8 mouse cellular contexts compared by ENCODE assay signal in genomic region chr4:139598950-139599518, GRCm38 (mm10). TPM values are rescaled to one million over a fixed set of nuclear protein-coding genes. Genes with fewer than 3 reads are reported as not detected.
DNase-seq lines count a peak whose midpoint lies in the region; ATAC-seq and TF ChIP-seq lines count a peak whose summit lies in the region.

No protein-coding gene starts in this region.

- peaks cover 34% of the 10 kb centered on the region for H3K4me1 ChIP-seq in forebrain, embryonic 15.5 days
- H3K4me1 ChIP-seq in lung, postnatal 0 days (ENCODE audit: insufficient read depth, low read depth, low read length): peaks cover 34% of the 10 kb centered on the region

- peak overlapping the region; percentile 25 for H3K4me2 ChIP-seq in forebrain, embryonic 15.5 days (replicated peaks)
- H3K4me2 ChIP-seq in lung, postnatal 0 days (replicated peaks; ENCODE audit: low read depth, low read length): peak overlapping the region; percentile 43

- H3K4me3 ChIP-seq in forebrain, embryonic 15.5 days: no peak overlapping the region
- no peak overlapping the region for H3K4me3 ChIP-seq in lung, postnatal 0 days (ENCODE audit: low read depth, low read length)

- H3K27me3 ChIP-seq in forebrain, embryonic 15.5 days: no peaks in the 10 kb centered on the region
- no peaks in the 10 kb centered on the region for H3K27me3 ChIP-seq in lung, postnatal 0 days (replicated peaks; ENCODE audit: insufficient read depth, low read length)

- peak; percentile 54 for TF ChIP-seq CTCF in lung, postnatal 0 days (IDR thresholded peaks at IDR 0.05)

- WGBS in forebrain, embryonic 15.5 days: 5% methylated on average over 12 of the region's 12 CpGs
- WGBS in lung, postnatal 0 days: 0% methylated on average over 12 of the region's 12 CpGs

- DNase-seq in CD4-positive helper T cell, adult 2 months (ENCODE audit: low read depth, low spot score): peak; percentile 87
- peak; percentile 97 for DNase-seq in adrenal gland, postnatal 14 days
- peak; percentile 93 to 95 for DNase-seq in heart, postnatal 10 days
- DNase-seq in kidney, postnatal 25 days: peak; percentile 95 to 98
- DNase-seq in lung, postnatal 0 days (ENCODE audit: low spot score): peak; percentile 98
- DNase-seq in ovary, postnatal 36 days (ENCODE audit: low spot score): peak; percentile 69
- DNase-seq in thymus, postnatal 36 days: peak; percentile 68 to 77

- 0 out of 2 replicates have a peak, but pooled peaks have one; percentile 31 for ATAC-seq in forebrain, embryonic 15.5 days (replicated peaks)
- peak; percentile 91 for ATAC-seq in lung, postnatal 0 days

- no peaks in the 10 kb centered on the region for H3K36me3 ChIP-seq in forebrain, embryonic 15.5 days
- H3K36me3 ChIP-seq in lung, postnatal 0 days (ENCODE audit: insufficient read depth, low read length): no peaks in the 10 kb centered on the region

- no peaks in the 10 kb centered on the region for H3K9me3 ChIP-seq in forebrain, embryonic 15.5 days
- no peaks in the 10 kb centered on the region for H3K9me3 ChIP-seq in lung, postnatal 0 days (ENCODE audit: low read length)

- TF ChIP-seq EP300 in lung, postnatal 0 days (IDR thresholded peaks at IDR 0.05): peak; percentile 75; the same call in 1 of the 2 replicates

- peak overlapping the region; percentile 61 for H3K27ac ChIP-seq in forebrain, embryonic 15.5 days (replicated peaks)
- peak overlapping the region; percentile 83 for H3K27ac ChIP-seq in lung, postnatal 0 days (ENCODE audit: low read length)

- peak overlapping the region; percentile 5 for H3K9ac ChIP-seq in forebrain, embryonic 15.5 days (replicated peaks)
- H3K9ac ChIP-seq in lung, postnatal 0 days (replicated peaks; ENCODE audit: low read depth): 0 out of 2 replicates have a peak overlapping the region, but pooled peaks have one; percentile 0

- intact Hi-C loops in heart, postnatal 10 days (cut with DNase I): loop anchor here (1.0 kb wide), 1 partner anchor 25 kb away; no protein-coding TSS in a partner anchor

RNA-seq across cellular contexts. Expression of gene Gm21969, which starts 4.0 kb away (rescaled TPM):
- total RNA-seq in adrenal gland, postnatal 14 days (2021): not detected in 2 replicates
- polyA plus RNA-seq in forebrain, embryonic 15.5 days (2015; fragmentation: Nextera tagmentation; extraction: Ambion mirVana): not detected in 2 replicates
- total RNA-seq in heart, postnatal 10 days (2021): not detected
- polyA plus RNA-seq in lung, postnatal 0 days (2015; fragmentation: Nextera tagmentation; extraction: Ambion mirVana): not detected in 2 replicates

RNA-seq across cellular contexts. Expression of gene Aldh4a1, which starts 23.6 kb away (rescaled TPM):
- total RNA-seq in adrenal gland, postnatal 14 days (2021): 54.4 and 97.6 TPM in 2 replicates
- 27.7 and 29.5 TPM in 2 replicates for polyA plus RNA-seq in forebrain, embryonic 15.5 days (2015; fragmentation: Nextera tagmentation; extraction: Ambion mirVana)
- 10 to 100 TPM; 15.6 to 15.7 TPM for total RNA-seq in heart, postnatal 10 days (2021)
- polyA plus RNA-seq in lung, postnatal 0 days (2015; fragmentation: Nextera tagmentation; extraction: Ambion mirVana): 13.4 and 19.7 TPM in 2 replicates

RNA-seq across cellular contexts. Expression of gene Tas1r2, which starts 54.3 kb away (rescaled TPM):
- not detected in 2 replicates for total RNA-seq in adrenal gland, postnatal 14 days (2021)
- not detected in 2 replicates for polyA plus RNA-seq in forebrain, embryonic 15.5 days (2015; fragmentation: Nextera tagmentation; extraction: Ambion mirVana)
- total RNA-seq in heart, postnatal 10 days (2021): not detected
- not detected in 2 replicates for polyA plus RNA-seq in lung, postnatal 0 days (2015; fragmentation: Nextera tagmentation; extraction: Ambion mirVana)
